Mouse (Mus musculus): ENCODE data around the gene Stk33.

DNA sequence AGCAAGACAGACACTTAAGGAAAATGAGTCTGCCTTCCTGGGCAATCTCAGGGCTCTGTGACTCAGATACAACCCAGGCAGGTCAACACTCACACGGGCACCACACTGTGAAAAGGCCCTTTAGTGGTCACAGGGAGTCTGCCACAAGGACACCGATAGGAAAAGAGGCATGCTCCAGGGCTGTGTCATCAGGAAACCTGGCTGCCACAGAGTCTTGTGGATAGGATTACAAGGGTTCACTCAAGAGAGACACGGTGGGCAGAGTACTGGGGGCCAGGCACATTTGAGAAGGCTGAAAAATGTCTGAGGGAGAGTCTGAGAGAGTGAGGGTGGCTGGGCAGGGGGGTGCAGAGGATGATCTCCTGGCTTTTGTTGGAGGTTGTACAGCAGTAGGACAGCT lies 164.6 kb downstream of the Stk33 start:
- TF ChIP-seq POLR2A (IDR thresholded peaks at IDR 0.05; ENCODE audit: insufficient read depth, low read depth, low read length) (no peak), CTCF (IDR thresholded peaks at IDR 0.05; ENCODE audit: insufficient read depth, low read depth, low read length) (no peak)
